Mouse (Mus musculus) CD4-positive, CD25-positive, alpha-beta regulatory T cell, adult 4 months (primary cell): ENCODE data around the gene Card11. TPM values are rescaled to one million over a fixed set of nuclear protein-coding genes. Genes with fewer than 3 reads are reported as not detected.
A peak's percentile ranks its signal among the peaks of the same experiment; 100 is the strongest.

ENCODE experiments used
- ATAC-seq: one replicate; pipeline ENCODE4 v1.8.0; 2017
- polyA plus RNA-seq, 2 experiments: library from polyadenylated mRNA; unstranded; fragments of 100-300 nt; shearing (Covaris generic); gene quantifications; one replicate each; pipeline ENCODE4 v1.2.1; 2017

Card11 gene
- polyA plus RNA-seq, 2 experiments from 2014 or later, result 43.6 to 81.1 TPM

DNA sequence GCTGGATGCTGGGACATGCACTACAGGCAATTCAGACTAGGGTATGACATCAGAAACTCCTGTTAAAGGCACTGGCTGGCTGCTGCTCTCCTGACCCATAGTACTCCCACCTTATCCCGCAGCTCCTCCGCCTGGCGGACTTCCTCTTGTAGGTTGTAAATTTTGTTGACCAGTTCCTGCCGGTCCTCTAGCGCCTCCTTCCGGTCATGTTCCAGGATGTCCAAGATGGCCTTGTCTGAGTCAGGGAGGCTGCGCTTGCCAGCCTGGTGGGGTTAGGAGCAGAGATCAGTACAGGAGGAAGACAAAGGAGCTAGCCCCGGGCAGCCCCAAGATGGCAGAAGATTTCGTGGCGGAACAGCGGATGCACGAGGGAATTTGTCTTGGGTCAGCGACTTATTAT lies 99.5 kb downstream of the Card11 start:
- no peak for ATAC-seq

DNA sequence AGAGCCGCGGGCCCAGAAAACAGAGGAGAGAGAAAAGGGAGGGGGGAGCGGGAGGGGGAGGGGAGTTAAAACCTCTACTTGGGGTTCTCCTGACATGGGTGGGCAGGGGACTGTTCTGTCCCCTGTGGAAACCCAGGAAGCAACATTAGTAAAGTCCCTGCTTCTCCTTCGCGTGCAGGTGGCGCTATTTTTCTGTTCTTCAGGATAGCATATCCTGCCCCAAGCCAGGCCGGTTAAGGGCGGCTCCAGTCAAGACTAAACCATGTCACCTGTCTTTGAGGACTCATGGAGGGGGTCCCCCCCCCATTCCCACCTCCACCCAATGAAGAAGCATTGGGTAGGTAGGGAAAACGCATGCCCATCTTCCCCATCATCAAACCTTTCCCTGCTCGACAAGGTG lies 109.3 kb downstream of the Card11 start:
- ATAC-seq, result no peak

DNA sequence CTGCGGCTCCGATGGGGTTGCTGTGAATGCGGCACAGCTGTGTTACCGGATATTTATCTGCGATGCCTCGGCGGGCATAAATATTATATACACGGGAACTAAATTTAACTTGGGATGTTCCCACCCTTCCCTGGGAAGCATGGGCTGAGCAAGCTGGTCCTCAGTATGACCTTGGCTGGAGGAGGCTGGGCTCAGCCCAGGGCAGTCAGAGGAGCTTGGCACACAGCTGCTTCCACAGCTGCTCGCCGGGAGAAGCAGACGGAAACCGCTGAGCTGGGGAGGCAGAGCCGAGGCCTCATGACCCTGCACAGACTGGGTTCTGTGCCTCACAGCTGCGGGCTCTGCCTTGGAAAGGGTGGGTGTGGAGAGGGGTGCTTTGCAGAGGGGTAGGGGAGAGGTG lies 110.3 kb downstream of the Card11 start:
- no peak for ATAC-seq

DNA sequence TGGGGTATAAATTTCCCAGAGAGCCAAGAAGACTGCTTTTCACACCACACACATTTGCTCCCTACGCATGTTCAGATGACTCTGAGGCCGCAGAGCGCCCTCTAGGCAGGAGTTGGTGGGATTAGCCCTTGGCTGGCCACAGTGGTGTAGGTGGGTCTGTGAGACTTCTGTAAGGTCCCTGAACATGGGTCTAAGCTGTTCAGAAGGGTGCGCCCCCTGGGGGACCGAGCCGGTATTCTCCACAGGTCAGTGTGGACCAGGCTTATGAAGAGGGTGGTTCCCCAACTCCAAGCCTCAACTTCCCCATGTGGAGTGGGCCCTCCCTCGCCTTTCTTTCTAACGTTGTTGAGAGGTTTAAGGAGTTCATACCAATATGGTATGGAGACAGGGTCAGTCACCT lies 110.8 kb downstream of the Card11 start:
- ATAC-seq, result peak; percentile 32

DNA sequence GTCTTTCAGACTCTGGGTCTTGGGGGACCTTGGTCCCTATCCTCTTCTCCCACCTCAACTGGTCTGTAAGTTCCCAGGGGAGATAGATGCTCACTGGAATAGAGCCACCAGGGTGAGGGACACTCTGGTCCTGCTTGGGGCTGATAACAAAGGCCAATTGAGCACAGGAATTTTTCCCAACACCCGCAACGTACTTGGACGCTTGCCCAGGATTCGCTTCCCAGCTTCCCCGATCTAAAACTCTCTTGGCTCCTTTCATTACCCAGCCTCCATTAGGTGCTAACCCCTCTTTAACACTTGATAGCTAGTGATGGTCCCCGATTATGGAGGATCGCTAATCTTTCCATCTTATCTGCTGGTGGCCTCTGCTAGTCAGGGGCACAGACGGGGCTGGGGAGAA lies 112.5 kb downstream of the Card11 start:
- no peak for ATAC-seq

DNA sequence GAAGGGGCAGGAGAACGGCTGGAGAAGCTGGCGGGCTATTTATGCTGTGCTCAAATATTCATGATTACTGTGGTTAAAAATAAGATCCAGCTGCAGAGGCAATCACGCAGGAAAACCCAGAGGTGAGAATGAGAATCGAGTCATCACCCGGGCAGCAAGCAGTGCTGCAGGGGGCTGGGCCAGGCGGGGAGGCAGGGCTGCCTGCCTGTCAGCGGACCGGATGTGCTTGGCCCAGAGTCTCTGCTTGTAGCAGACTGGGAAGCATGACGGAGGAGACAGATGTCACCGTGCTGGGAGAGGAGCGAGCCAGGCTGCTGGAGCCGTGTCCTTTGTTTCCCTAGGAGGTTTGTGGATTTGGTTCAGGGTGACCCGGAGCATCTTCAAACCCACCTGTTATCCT lies 115.4 kb downstream of the Card11 start:
- no peak for ATAC-seq

DNA sequence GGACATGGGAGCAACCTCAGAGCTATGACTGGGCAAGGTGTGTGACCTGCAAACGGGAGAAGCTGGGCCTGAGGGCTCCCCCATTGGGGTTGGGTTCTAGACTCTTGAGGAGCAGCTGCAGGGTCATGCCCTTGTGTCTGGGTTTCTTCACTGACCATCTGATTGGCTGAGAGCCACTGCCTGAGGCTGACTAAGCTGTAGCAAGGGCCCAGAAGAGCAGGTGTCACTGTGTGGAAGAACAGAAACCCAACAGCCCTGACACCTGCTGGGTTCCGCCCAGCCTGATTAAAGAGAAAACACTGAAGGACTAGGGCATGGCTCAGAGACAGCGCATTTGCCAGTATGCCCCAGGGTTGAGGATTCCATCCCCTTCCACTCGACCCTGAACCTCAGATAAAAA lies 118.0 kb downstream of the Card11 start:
- ATAC-seq, result no peak

DNA sequence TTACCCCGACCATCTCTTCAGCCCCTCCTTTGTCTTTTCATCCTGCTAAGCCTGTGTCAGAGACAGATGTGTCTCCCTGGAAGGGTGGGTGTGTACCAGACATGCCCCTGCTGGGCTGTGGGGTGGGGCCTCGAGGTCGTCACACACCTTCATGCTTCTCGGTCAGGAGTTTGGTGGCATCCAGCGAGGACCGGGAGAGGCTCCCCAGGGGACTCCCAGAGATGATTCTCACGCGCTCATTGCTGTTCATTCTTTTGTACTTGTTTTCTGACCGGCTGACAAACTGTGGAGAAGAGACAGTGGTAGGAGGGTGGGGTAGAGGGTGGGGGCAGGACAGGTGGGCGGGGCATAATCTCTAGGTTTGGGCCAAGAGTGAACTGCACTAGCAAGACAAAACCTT lies 120.2 kb downstream of the Card11 start:
- no peak for ATAC-seq

DNA sequence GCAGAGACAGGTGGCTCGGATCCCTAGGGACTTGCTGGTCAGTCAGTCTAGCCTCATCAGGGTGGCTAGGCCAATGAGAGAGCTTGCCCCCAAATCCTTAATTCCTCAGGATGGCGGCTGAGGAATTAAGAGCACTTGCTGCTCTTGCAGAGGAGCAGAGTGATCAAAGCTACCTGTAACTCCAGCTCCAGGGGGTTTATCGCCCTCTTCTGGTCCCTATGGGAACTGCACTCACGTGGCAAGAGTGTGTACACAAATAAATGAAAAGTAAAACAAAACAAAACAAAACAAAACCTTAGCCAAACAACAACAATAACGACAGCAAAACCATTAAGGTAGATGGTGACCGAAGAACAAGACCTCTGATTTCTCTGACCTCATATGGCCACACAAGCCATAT lies 121.7 kb downstream of the Card11 start:
- no peak for ATAC-seq

DNA sequence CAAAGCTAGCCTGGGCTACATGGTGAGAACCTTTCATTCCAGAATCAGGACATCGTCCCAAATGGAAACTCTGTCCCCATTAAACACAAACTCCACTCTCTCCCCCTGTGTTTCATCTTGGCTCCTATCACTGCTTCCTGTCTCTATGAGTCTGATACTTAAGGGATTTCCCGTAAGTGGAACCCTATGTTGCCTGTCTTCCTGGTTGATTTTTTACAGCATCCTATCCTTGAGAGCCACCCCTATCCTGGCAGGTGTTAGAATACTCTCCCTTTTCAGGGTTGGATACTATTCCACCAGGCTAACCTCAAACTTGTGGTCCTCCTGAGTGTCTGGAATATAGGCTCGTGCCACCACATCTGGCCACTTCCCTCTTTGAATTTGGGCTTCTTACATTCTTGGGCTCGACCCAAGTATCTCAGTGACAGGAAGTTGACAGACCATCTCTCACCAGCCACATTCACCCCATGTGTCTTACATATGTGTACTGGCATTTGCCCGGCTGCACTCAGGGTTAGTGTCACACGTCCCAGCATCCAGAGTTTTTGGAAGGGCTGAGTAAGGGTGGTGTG lies 126.6 kb downstream of the Card11 start:
- peak; percentile 42 for ATAC-seq

DNA sequence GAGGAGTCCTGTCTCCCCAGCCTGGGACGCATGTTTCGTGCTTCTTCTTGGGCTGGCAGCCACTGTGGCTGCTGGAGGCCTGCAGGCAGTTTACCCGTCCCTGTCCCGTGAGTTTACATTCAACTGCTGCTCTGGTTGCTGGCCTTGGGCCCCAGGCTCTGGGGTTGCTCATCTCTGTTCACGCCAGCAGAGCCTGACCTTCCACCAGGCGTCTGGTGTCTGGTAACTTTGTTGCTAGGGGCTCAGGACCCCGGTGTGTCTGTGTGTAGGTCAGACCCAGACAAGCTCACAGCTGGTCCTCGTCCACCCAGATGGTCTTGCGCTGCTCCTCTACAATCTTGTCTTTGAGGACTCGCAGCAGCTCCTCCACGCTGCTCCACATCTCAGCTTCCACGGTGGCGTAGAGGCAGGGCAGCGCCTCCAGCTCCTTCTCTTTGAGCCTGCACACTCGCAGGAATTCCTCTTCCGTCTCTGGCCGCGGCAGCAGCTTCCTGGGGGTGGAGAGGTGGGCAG lies 127.3 kb downstream of the Card11 start:
- ATAC-seq, result no peak

DNA sequence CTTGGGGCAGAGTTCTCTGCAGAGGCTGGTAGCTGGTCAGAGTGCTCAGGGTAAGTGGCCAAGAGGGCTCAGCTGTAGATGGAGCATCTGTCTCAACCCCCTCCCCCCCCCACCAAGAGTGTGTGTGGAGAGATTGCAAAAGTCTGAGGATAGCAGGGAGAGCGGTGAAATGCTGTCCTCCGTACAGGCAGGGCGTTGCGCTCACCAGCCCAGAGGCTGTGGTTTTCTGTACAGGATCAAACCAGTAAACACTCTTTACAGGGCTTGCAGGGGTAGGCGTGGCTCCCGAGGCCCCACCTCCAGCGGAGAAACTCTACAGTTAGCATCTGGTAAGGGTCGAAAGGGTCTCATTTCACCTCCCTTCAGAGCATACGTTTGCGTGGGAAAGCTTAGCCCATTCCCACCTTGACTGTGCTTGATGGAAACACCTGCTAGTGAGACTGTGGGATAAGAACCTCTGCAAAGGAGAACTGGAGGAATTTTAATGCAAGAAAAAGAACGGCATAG lies 127.8 kb downstream of the Card11 start:
- ATAC-seq, result peak; percentile 71

DNA sequence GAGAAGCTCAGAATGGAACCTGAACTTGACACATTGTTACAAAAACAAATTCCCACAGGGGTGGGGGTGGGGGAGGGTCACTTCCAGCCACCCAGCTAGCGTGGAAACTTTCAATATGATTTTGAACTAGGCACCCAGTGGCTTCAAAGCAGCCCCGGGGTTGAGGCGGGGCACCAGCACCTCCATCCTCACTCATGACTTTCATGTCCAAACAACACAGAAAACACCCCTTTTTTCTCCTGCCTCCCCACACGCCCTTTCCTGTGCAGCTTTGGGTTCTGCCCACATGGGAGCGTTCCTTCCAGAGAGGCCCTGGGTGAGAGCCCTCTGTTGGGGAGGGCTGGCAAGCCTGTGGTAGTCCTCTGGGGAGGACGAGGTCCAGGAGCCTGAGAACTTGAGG lies 129.1 kb downstream of the Card11 start:
- ATAC-seq, result peak; percentile 69

DNA sequence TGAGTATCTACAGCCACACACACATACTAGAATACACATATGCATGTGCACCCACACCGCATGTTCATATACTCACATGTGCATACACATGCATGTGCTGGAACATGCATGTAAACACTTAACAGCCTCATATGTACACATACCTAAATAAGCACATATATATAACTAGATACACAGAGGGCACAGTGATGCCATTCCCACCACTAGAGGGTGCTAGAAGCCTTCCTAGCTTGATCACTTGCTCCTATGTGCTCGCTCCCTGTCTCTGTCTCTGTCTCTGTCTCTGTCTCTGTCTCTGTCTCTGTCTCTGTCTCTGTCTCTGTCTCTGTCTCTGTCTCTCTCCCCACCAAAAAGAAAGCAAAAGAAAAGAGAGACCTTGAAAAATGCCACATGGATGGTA lies 131.3 kb downstream of the Card11 start:
- ATAC-seq, result no peak

DNA sequence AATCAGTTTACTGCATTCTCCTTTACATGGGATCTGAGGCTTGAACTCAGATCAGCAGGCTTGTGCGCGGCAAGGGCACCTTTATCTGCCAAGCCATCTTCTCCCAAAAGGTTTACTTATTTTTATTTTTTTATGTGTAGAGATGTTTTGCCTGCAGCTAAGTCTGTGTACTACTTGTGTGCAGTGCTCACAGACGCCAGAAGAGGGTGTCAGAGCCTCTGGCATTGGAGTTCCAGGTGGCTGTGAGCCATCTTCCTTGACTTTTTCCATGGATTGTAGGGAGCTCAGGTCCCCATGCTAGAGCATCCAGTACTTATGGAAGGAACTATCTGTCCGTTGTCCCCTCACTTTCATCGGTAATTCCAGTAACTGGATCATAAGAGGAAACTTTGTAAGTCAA lies 140.7 kb downstream of the Card11 start:
- no peak for ATAC-seq

DNA sequence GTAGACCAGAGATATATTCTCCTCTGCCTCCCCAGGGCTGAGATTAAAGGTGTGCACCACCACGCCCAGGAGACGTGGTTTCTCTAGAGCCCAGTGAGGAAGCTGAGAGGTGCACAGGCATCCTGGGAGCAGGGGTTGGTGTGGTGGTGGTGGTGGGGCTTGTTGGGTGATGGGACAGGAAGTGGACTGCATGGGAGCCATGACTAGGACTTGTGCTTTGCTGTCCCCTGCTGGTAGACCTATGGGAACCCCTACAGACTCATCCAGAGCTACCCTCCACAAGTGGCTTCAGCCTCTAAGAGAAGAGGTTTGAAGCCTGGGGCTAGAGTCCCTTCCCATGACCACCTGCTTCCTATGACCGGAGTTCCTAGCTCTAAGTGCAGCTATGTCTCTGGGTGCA lies 142.0 kb downstream of the Card11 start:
- ATAC-seq, result peak; percentile 57

DNA sequence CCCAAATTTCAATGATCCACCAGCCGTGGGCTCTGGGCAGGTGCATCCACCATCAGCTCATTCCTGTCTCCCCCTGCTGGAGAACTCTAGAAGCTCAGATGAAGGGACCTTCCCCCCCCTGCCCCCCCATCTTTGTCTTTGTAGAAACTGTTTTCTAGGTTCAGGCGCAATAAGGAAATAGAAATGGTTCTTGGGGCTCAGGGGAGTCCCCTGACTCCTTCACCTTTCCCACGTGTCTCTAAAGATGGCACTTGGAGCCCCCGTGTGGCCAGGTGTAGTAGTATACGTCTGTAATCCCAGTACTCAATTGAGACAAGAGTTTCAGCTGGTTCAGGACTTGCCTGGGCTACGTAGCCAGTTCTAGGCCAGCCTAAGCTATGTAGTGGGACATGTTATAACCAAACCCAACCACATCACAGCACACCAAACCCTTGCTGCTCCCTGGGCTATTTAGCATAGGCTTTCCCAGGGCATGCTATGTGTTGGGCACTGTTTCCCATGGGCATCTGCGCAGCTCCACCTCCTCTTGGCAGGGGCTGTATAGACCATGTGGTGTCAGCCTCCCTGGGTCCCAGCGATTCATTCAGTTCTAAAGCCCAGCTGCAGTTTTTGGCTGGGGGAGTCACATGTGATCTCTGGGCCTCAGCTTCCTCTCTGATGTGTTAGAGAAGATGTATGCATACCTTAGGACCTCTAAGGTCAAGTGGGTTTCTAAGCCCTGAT lies 142.8 kb downstream of the Card11 start:
- peak; percentile 45 for ATAC-seq

DNA sequence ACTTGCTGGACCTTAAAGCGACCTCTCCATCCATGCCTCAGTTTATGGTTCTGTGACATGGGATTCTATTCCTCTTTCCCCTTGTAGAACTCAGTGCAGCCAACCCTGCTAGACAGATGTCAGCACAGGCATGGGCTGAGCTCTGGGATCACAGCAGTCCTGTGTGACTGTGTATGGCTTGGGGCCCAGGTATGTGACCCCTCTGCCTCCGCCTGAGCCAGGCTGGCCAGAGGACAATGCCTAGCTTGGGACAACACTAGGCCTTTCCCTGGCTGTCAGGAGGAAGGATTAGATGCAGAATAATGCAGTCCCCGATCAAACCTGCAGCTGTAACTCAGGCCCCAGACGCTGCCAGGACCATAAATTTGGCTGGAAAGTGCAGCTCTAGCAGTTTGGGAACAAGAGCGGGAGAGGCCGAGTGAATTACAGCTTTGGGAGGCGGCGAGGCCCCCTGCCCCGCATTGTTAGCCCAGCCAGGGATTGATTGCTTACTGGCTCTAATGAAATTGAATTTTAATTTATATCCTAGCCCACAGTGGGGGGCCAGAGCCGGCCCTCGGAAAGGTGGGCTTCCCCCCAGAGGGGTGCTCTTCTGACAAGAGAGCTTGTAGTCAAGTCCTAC lies 144.4 kb downstream of the Card11 start:
- no peak for ATAC-seq

DNA sequence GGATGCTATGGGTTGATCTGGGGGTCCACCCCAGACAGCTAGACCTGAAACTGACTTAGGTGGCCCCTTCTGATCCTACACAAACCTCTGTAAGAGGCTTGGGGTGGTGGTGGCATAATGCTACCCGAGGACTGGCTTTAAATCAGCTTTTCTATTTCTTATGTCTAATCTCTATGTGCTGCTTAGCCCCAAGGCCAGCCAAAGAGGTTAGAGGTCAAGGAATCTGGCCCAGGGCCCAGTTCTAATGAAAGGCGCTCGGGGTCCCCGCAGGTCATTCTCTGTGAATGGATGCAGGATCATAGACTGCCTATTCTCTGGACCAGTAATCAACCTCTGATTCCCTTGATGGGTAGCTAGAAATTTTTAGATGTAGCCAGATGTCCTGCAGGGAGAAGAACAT lies 145.7 kb downstream of the Card11 start:
- ATAC-seq, result no peak

DNA sequence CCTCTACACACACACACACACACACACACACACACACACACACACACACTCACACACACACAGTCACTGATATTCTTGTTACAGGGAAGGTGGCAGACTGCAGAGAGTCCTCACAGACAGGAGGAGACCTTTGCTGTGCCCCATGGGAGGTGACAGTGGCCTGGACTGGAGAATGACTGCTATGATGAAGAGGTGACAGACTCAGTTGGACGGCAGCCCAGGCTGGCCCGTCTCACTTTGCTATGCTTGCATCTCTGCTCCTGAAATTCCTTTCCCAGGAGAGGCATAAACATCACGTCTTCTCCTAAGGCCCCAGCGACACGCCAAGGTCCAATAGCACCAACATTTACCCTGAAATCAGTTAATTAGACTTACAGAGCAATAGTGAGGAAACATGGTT lies 146.7 kb downstream of the Card11 start:
- no peak for ATAC-seq

DNA sequence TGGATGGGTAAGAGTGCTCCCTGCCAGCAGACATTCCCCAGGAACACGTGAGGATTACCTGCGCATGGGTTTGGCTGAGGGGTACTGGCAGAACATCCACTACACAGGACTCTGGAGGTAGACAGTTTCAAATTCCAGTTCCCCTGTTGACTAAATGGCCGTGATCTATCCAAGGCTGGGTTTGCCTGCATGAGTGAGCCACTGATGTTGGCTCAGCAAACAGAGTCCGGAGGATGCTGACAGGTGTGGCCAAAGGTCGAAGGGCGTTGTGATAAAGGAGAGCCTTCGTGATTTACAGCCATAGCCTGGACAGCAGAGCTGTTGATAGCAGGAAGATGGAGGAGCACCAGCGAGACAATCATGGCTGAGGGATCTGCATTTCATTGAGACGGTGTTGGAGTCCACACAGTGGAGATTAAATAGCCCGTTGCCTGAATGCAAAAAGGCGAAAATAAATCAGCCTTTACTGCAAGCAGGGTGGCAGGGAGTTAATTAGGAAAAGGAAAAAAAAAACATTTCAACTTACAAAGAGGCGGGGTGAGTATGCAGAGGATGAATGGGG lies 147.9 kb downstream of the Card11 start:
- ATAC-seq, result no peak

DNA sequence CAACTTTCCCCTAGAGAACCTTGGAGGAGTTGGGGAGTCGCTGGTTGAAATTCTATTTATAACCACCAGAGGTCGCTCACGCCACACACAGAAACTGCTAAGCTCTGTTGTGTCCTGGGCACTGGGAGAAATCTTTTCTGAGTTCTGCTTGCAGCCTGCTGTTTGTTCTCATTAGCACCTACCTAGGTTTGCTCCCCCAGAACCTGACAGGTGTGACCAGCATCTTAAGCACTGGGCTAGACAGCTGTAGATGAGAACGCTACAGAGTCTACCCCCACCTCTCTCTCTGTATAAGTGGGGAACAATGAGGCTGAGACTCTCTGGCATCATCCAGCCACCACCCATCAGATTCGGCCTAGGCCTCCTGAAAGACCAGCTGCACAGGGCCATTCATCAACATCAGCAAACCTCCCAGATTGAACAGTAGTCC lies 153.1 kb downstream of the Card11 start:
- no peak for ATAC-seq

DNA sequence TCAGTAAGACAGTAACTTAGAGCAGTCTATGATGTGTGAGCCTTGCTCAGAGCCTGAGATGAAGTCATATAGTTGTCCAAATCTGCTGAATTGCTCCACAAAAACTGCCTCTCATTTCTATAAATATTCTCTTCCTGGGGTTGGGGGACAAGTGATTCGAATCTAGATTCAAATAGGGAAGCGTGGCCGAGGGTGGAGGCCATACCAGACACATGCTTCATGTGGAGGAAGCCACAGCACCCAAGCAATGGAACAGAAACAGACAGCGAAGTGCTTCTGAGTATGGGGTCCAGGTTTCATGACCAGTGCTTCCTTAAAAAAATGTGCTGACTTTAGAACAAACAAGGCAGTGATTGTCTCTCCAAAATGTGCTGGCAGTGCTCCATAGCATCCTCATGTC lies 158.4 kb downstream of the Card11 start:
- no peak for ATAC-seq

DNA sequence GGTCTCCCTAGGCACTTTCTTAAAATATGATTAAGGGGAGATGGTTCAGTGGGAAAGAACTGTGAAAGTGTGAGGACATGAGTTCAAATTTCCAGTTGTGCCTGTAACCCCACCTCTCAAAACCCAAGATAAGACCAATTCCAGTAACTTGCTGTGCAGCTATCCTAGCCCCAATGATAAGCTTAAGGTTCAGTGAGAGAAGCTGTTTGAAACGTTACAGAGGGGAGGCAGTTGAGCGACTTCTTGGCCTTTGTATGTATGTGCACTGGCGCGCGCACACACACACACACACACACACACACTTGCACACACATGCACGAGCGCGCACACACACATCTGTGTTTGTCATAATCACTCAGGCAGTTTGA lies 169.3 kb downstream of the Card11 start:
- ATAC-seq, result no peak
